ENCODE assay signal across 22 mouse cellular contexts in genomic region chr11:87015691-87016090, GRCm38 (mm10). TPM values are rescaled to one million over a fixed set of nuclear protein-coding genes. Genes with fewer than 3 reads are reported as not detected.
DNase-seq lines count a peak whose midpoint lies in the region; ATAC-seq and TF ChIP-seq lines count a peak whose summit lies in the region.
"Had no signal": no experiment of that assay in that cellular context is flagged by ENCODE, and none has a peak within 500 bp of the region (broad histone marks: within the 10 kb centered on the region; RNA-seq: fewer than 3 reads in every experiment).

No protein-coding gene starts in this region.

- H3K27ac ChIP-seq in heart, embryonic 10.5 days, result peak overlapping the region; percentile 6; the same call in 1 of the 2 replicates
- no peak overlapping the region for H3K27ac ChIP-seq in kidney, embryonic 16.5 days (ENCODE audit: low read length)
- no peak overlapping the region for H3K27ac ChIP-seq in kidney, embryonic 14.5 days (ENCODE audit: low read depth, low read length)
- H3K27ac ChIP-seq in lung, postnatal 0 days (ENCODE audit: low read length), result no peak overlapping the region
- H3K27ac ChIP-seq: embryonic facial prominence, embryonic 10.5 days; forebrain, embryonic 15.5 days; hindbrain, postnatal 0 days; limb, embryonic 12.5 days; liver, embryonic 12.5 days; midbrain, embryonic 15.5 days; neural tube, embryonic 12.5 days; stomach, postnatal 0 days had no signal

- no peaks in the 10 kb centered on the region for H3K4me1 ChIP-seq in heart, embryonic 10.5 days
- H3K4me1 ChIP-seq in kidney, embryonic 16.5 days (ENCODE audit: insufficient read depth, low read length), result no peaks in the 10 kb centered on the region
- H3K4me1 ChIP-seq in kidney, embryonic 14.5 days (ENCODE audit: control insufficient read depth, insufficient read depth, low read length), result no peaks in the 10 kb centered on the region
- no peaks in the 10 kb centered on the region for H3K4me1 ChIP-seq in lung, postnatal 0 days (ENCODE audit: insufficient read depth, low read depth, low read length)
- H3K4me1 ChIP-seq: forebrain, embryonic 15.5 days; liver, embryonic 12.5 days; midbrain, embryonic 15.5 days; neural tube, embryonic 12.5 days had no signal

- no peak overlapping the region for H3K4me2 ChIP-seq in kidney, embryonic 16.5 days (replicated peaks; ENCODE audit: low read depth, low read length)
- H3K4me2 ChIP-seq in kidney, embryonic 14.5 days (replicated peaks; ENCODE audit: low read depth, low read length), result no peak overlapping the region
- H3K4me2 ChIP-seq in lung, postnatal 0 days (replicated peaks; ENCODE audit: low read depth, low read length), result no peak overlapping the region
- H3K4me2 ChIP-seq: forebrain, embryonic 15.5 days; limb, embryonic 12.5 days; liver, embryonic 12.5 days; midbrain, embryonic 15.5 days; neural tube, embryonic 12.5 days had no signal

- H3K27me3 ChIP-seq in heart, embryonic 10.5 days (ENCODE audit: insufficient read depth, poor library complexity, severe bottlenecking), result no peaks in the 10 kb centered on the region
- H3K27me3 ChIP-seq in kidney, embryonic 16.5 days (ENCODE audit: insufficient read depth, low read length), result no peaks in the 10 kb centered on the region
- H3K27me3 ChIP-seq in kidney, embryonic 14.5 days (ENCODE audit: control insufficient read depth, insufficient read depth, low read length), result no peaks in the 10 kb centered on the region
- no peaks in the 10 kb centered on the region for H3K27me3 ChIP-seq in lung, postnatal 0 days (replicated peaks; ENCODE audit: insufficient read depth, low read length)
- H3K27me3 ChIP-seq: forebrain, embryonic 15.5 days; limb, embryonic 12.5 days; liver, embryonic 12.5 days; midbrain, embryonic 15.5 days; neural tube, embryonic 12.5 days had no signal

- H3K9me3 ChIP-seq in heart, embryonic 10.5 days, result no peaks in the 10 kb centered on the region
- H3K9me3 ChIP-seq in kidney, embryonic 16.5 days (ENCODE audit: low read length), result no peaks in the 10 kb centered on the region
- H3K9me3 ChIP-seq in kidney, embryonic 14.5 days (ENCODE audit: control insufficient read depth, low read length), result no peaks in the 10 kb centered on the region
- no peaks in the 10 kb centered on the region for H3K9me3 ChIP-seq in lung, postnatal 0 days (ENCODE audit: low read length)
- H3K9me3 ChIP-seq: embryonic facial prominence, embryonic 10.5 days; forebrain, embryonic 15.5 days; limb, embryonic 12.5 days; liver, embryonic 12.5 days; midbrain, embryonic 15.5 days; neural tube, embryonic 12.5 days had no signal

- whole genome bisulfite sequencing in heart, embryonic 10.5 days, result 62% methylated on average over 3 of the region's 3 CpGs
- 76% methylated on average over 3 of the region's 3 CpGs for WGBS in kidney, embryonic 16.5 days
- 88% methylated on average over 3 of the region's 3 CpGs for WGBS in kidney, embryonic 14.5 days
- 58% methylated on average over 3 of the region's 3 CpGs for WGBS in lung, postnatal 0 days

- TF ChIP-seq EP300 in lung, postnatal 0 days (IDR thresholded peaks at IDR 0.05), result peak; percentile 86

- H3K36me3 ChIP-seq in heart, embryonic 10.5 days, result no peaks in the 10 kb centered on the region
- H3K36me3 ChIP-seq in kidney, embryonic 16.5 days (ENCODE audit: insufficient read depth, low read length), result no peaks in the 10 kb centered on the region
- no peaks in the 10 kb centered on the region for H3K36me3 ChIP-seq in kidney, embryonic 14.5 days (ENCODE audit: control insufficient read depth, insufficient read depth, low read length)
- no peaks in the 10 kb centered on the region for H3K36me3 ChIP-seq in lung, postnatal 0 days (ENCODE audit: insufficient read depth, low read length)
- H3K36me3 ChIP-seq: embryonic facial prominence, embryonic 10.5 days; forebrain, embryonic 15.5 days; limb, embryonic 12.5 days; liver, embryonic 12.5 days; midbrain, embryonic 15.5 days; neural tube, embryonic 12.5 days had no signal

- H3K9ac ChIP-seq in kidney, embryonic 16.5 days (replicated peaks; ENCODE audit: low read length), result no peak overlapping the region
- no peak overlapping the region for H3K9ac ChIP-seq in kidney, embryonic 14.5 days (ENCODE audit: low read depth, low read length)
- H3K9ac ChIP-seq in lung, postnatal 0 days (replicated peaks; ENCODE audit: low read depth), result no peak overlapping the region
- H3K9ac ChIP-seq: forebrain, embryonic 15.5 days; limb, embryonic 12.5 days; liver, embryonic 12.5 days; midbrain, embryonic 15.5 days; neural tube, embryonic 12.5 days had no signal

- DNase-seq in heart, embryonic 10.5 days (ENCODE audit: low spot score), result no peak
- no peak for DNase-seq in heart, postnatal 36 days
- peak; percentile 58 for DNase-seq in lung, postnatal 0 days (ENCODE audit: low spot score)
- DNase-seq in lung, postnatal 4 days, result peak; percentile 24 to 40
- no peak for DNase-seq in thymus, adult 18-20 months
- DNase-seq: adrenal gland, adult 2 months; cerebellum, adult 11-12 months; cerebellum, postnatal 10 days; gastrocnemius, postnatal 10 days; kidney, postnatal 10 days; right cerebral cortex, postnatal 14 days had no signal

- intact Hi-C loops in heart, postnatal 36 days (cut with DNase I), result loop anchor here (10.0 kb wide), 1 partner anchor 361 kb away; no protein-coding TSS in a partner anchor

- no peak for TF ChIP-seq CTCF in lung, postnatal 0 days (IDR thresholded peaks at IDR 0.05)

- peak; percentile 27; the same call in 1 of the 2 replicates for ATAC-seq in kidney, embryonic 16.5 days (ENCODE audit: low FRiP score, low TSS enrichment)
- no peak for ATAC-seq in kidney, embryonic 14.5 days (ENCODE audit: low FRiP score, low TSS enrichment)
- ATAC-seq in lung, postnatal 0 days, result peak; percentile 83
- ATAC-seq: forebrain, embryonic 15.5 days; hindbrain, postnatal 0 days; intestine, embryonic 16.5 days; liver, embryonic 12.5 days; midbrain, embryonic 15.5 days had no signal

- no peak overlapping the region for H3K4me3 ChIP-seq in heart, embryonic 10.5 days
- no peak overlapping the region for H3K4me3 ChIP-seq in kidney, embryonic 16.5 days (ENCODE audit: low read length)
- no peak overlapping the region for H3K4me3 ChIP-seq in kidney, embryonic 14.5 days (ENCODE audit: low read length)
- H3K4me3 ChIP-seq in lung, postnatal 0 days (ENCODE audit: low read depth, low read length), result no peak overlapping the region
- H3K4me3 ChIP-seq: embryonic facial prominence, embryonic 10.5 days; forebrain, embryonic 15.5 days; limb, embryonic 12.5 days; liver, embryonic 12.5 days; midbrain, embryonic 15.5 days; neural tube, embryonic 12.5 days had no signal

RNA-seq across cellular contexts. Expression of gene Ypel2, which starts 22.2 kb away (rescaled TPM):
- polyA plus RNA-seq in heart, embryonic 10.5 days (2016; fragmentation: Nextera tagmentation; extraction: Ambion mirVana), result 13.0 and 21.5 TPM in 2 replicates
- 10 to 100 TPM; 11.1 to 31.6 TPM for total RNA-seq in heart, postnatal 36 days (2021)
- polyA plus RNA-seq in kidney, embryonic 16.5 days (2015; fragmentation: Nextera tagmentation; extraction: Ambion mirVana), result 11.6 and 13.2 TPM in 2 replicates
- 7.9 and 9.1 TPM in 2 replicates for polyA plus RNA-seq in kidney, embryonic 14.5 days (2014; fragmentation: Nextera tagmentation; extraction: Ambion mirVana)
- polyA plus RNA-seq in lung, postnatal 0 days (2015; fragmentation: Nextera tagmentation; extraction: Ambion mirVana), result 8.5 and 9.5 TPM in 2 replicates

RNA-seq across cellular contexts. Expression of gene Gdpd1, which starts 58.2 kb away (rescaled TPM):
- 20.0 and 22.8 TPM in 2 replicates for polyA plus RNA-seq in heart, embryonic 10.5 days (2016; fragmentation: Nextera tagmentation; extraction: Ambion mirVana)
- 10 to 100 TPM; 12.8 TPM for total RNA-seq in heart, postnatal 36 days (2021)
- polyA plus RNA-seq in kidney, embryonic 16.5 days (2015; fragmentation: Nextera tagmentation; extraction: Ambion mirVana), result 25.6 and 25.7 TPM in 2 replicates
- polyA plus RNA-seq in kidney, embryonic 14.5 days (2014; fragmentation: Nextera tagmentation; extraction: Ambion mirVana), result 23.1 and 27.8 TPM in 2 replicates
- polyA plus RNA-seq in lung, postnatal 0 days (2015; fragmentation: Nextera tagmentation; extraction: Ambion mirVana), result 47.7 and 66.5 TPM in 2 replicates

Comparison
In these comparisons a context has a peak if more than half of its experiments do, and no peak if none do; other contexts are left out.
1. DNase-seq: peak in lung, postnatal 0 days (single experiment) and lung, postnatal 4 days (2 of 2); none in heart, embryonic 10.5 days (single experiment), heart, postnatal 36 days (0 of 2) and thymus, adult 18-20 months (0 of 2).